Mouse (Mus musculus) spleen, postnatal 14 days (tissue): ENCODE results near the gene Lce3e.

Source experiments
- DNase-seq, 2 experiments: peaks; one replicate each; pipeline ENCODE4 v3.0.0; 2021 to 2022; ENCODE audit warnings: low spot score in 2 of 2

The Lce3e gene

GRCm38 (mm10) chr3:92966761-92967160, at the start of gene Lce3e:
TSS of gene Lce3e (plus strand) at chr3:92967061.
- DNase-seq = no peak

- no peak for DNase-seq
Measured at GRCm38 (mm10) chr3:92920364-92920763, 46.5 kb upstream of the Lce3e start.

GRCm38 (mm10) chr3:92926130-92926529, 40.7 kb upstream of the Lce3e start, which contains the start of gene Lce3a:
TSS of gene Lce3a (minus strand) at chr3:92926230.
- DNase-seq = no peak

GRCm38 (mm10) chr3:92932679-92933078, 34.2 kb upstream of the Lce3e start, which contains the start of gene Lce3b:
TSS of gene Lce3b (plus strand) at chr3:92932979.
- no peak for DNase-seq

- no peak for DNase-seq
Measured at GRCm38 (mm10) chr3:92944186-92944585, 22.7 kb upstream of the Lce3e start, which contains the start of gene Lce3c. TSS of gene Lce3c (plus strand) at chr3:92944486.

- no peak for DNase-seq
Measured at GRCm38 (mm10) chr3:92957090-92957489, 9.8 kb upstream of the Lce3e start, which contains the start of gene Lce3d. TSS of gene Lce3d (plus strand) at chr3:92957390.

GRCm38 (mm10) chr3:92978484-92978883, 11.6 kb downstream of the Lce3e start:
- no peak for DNase-seq

- DNase-seq = no peak
Measured at GRCm38 (mm10) chr3:92991926-92992325, 25.1 kb downstream of the Lce3e start, which contains the start of gene Lce3f. TSS of gene Lce3f (plus strand) at chr3:92992226.

GRCm38 (mm10) chr3:92998691-92999090, 31.8 kb downstream of the Lce3e start:
- no peak for DNase-seq

GRCm38 (mm10) chr3:93000621-93001020, 33.8 kb downstream of the Lce3e start:
- DNase-seq = no peak

GRCm38 (mm10) chr3:93002843-93003242, 36.0 kb downstream of the Lce3e start:
- DNase-seq = no peak

- no peak for DNase-seq
Measured at GRCm38 (mm10) chr3:93014378-93014801, 47.5 kb downstream of the Lce3e start.

GRCm38 (mm10) chr3:93014871-93015270, 48.0 kb downstream of the Lce3e start:
- DNase-seq = no peak

- DNase-seq = no peak
Measured at GRCm38 (mm10) chr3:93015460-93016104, 48.7 kb downstream of the Lce3e start, which contains the start of gene Crct1. TSS of gene Crct1 (minus strand) at chr3:93015687.
